Mouse (Mus musculus) embryonic facial prominence, embryonic 13.5 days (tissue): ENCODE data around the gene Cpsf2. TPM values are rescaled to one million over a fixed set of nuclear protein-coding genes. Genes with fewer than 3 reads are reported as not detected.
A peak's percentile ranks its signal among the peaks of the same experiment; 100 is the strongest.
"Not testable (repeated sequence)": the region's sequence is repeated elsewhere in the genome, so short reads cannot be mapped to it uniquely, and the experiment has no call there.

ENCODE experiments used
- ATAC-seq: fragments of 200-750 bp; cut with Nextera tagmentation; 2 replicates; pipeline ENCODE4 v1.8.0; 2017; ENCODE audit warnings: low read depth; ENCODE audit not compliant: insufficient number of reproducible peaks, insufficient read depth, low FRiP score, low TSS enrichment
- H3K27ac ChIP-seq: fragments of 300-500 bp; sonication (generic); 2 replicates; pipeline ENCODE4 v1.5.1; 2015; ENCODE audit warnings: moderate library complexity, mild to moderate bottlenecking, inconsistent platforms
- H3K27me3 ChIP-seq: fragments of 300-500 bp; sonication (generic); 2 replicates; pipeline ENCODE4 v1.6.1; 2015; ENCODE audit warnings: mild to moderate bottlenecking, inconsistent platforms
- H3K36me3 ChIP-seq: fragments of 300-500 bp; sonication (generic); 2 replicates; pipeline ENCODE4 v1.6.1; 2015; ENCODE audit warnings: mild to moderate bottlenecking, inconsistent platforms
- H3K4me1 ChIP-seq: fragments of 300-500 bp; sonication (generic); 2 replicates; pipeline ENCODE4 v1.6.1; 2015; ENCODE audit warnings: inconsistent platforms
- H3K4me2 ChIP-seq: fragments of 300-500 bp; sonication (generic); 2 replicates; pipeline ENCODE4 v1.6.1; 2015; ENCODE audit warnings: moderate library complexity, mild to moderate bottlenecking, inconsistent platforms
- H3K4me3 ChIP-seq: fragments of 300-500 bp; sonication (generic); 2 replicates; pipeline ENCODE4 v1.5.1; 2015; ENCODE audit warnings: mild to moderate bottlenecking, inconsistent platforms
- H3K9ac ChIP-seq: fragments of 300-500 bp; sonication (generic); 2 replicates; pipeline ENCODE4 v1.6.1; 2015; ENCODE audit warnings: mild to moderate bottlenecking, inconsistent platforms
- H3K9me3 ChIP-seq: fragments of 300-500 bp; sonication (generic); 2 replicates; pipeline ENCODE4 v1.6.1; 2016; ENCODE audit warnings: inconsistent platforms
- WGBS: fragments of 180-500 bp; shearing (Covaris S2); methylation state at CpG from one replicate; pipeline ENCODE4 v1.1.7; 2015; ENCODE audit warnings: mixed read lengths; 5-methylcytosine and 5-hydroxymethylcytosine counted together
- polyA plus RNA-seq: library from polyadenylated mRNA; unstranded; fragments of >200 nt; fragmentation: Nextera tagmentation; extraction: Ambion mirVana; gene quantifications from 2 replicates; pipeline ENCODE4 v1.2.1, GENCODE M21; 2015

Cpsf2 gene
- 30.8 and 32.3 TPM in 2 replicates for polyA plus RNA-seq

GRCm38 (mm10) chr12:101975601-101976571 lies at the start of gene Cpsf2:
TSS of gene Cpsf2 (plus strand) at chr12:101975988.
- Histone ChIP-seq H3K27ac (peak within 1 kb of the TSS; percentile 94), H3K4me2 (peak within 1 kb of the TSS; percentile 69), H3K4me3 (peak within 1 kb of the TSS; percentile 92), H3K27me3 (no peaks in the 10 kb centered on the region), H3K9me3 (no peaks in the 10 kb centered on the region), H3K36me3 (peaks cover 9% of the 10 kb centered on the region), H3K9ac (peak within 1 kb of the TSS; percentile 95), H3K4me1 (peaks cover 27% of the 10 kb centered on the region)
- peak; percentile 91 for ATAC-seq
- under 1% methylated on average over 77 of the region's 77 CpGs for WGBS

GRCm38 (mm10) chr12:101928423-101928822 lies 47.4 kb upstream of the Cpsf2 start:
- H3K4me2 ChIP-seq: no peak overlapping the region
- 83% methylated on average over 1 of the region's 1 CpGs for WGBS

GRCm38 (mm10) chr12:101935223-101935622 lies 40.6 kb upstream of the Cpsf2 start:
- 92% methylated on average over 3 of the region's 3 CpGs for WGBS
- no peak for ATAC-seq
- H3K9me3 ChIP-seq: 0 out of 2 replicates have a peak, but pooled peaks cover 5% of the 10 kb centered on the region
- peaks cover 82% of the 10 kb centered on the region for H3K36me3 ChIP-seq
- no peak overlapping the region for H3K27ac ChIP-seq
- H3K4me1 ChIP-seq: no peaks in the 10 kb centered on the region
- no peak overlapping the region for H3K9ac ChIP-seq
- H3K4me3 ChIP-seq: no peak overlapping the region
- no peak overlapping the region for H3K4me2 ChIP-seq
- no peaks in the 10 kb centered on the region for H3K27me3 ChIP-seq

More at GRCm38 (mm10) chr12:101928423-101928822, 47.4 kb upstream of the Cpsf2 start:
- ATAC-seq: no peak
- Histone ChIP-seq H3K27me3 (no peaks in the 10 kb centered on the region), H3K27ac (no peak overlapping the region), H3K36me3 (peaks cover 83% of the 10 kb centered on the region), H3K9me3 (no peaks in the 10 kb centered on the region), H3K4me1 (no peaks in the 10 kb centered on the region), H3K4me3 (no peak overlapping the region), H3K9ac (no peak overlapping the region)

GRCm38 (mm10) chr12:101937572-101937971 lies 38.2 kb upstream of the Cpsf2 start:
- H3K36me3 ChIP-seq: peaks cover 81% of the 10 kb centered on the region
- 82% methylated on average over 7 of the region's 7 CpGs for WGBS

GRCm38 (mm10) chr12:101947986-101948385 lies 27.8 kb upstream of the Cpsf2 start:
- ATAC-seq: no peak
- H3K9me3 ChIP-seq: no peaks in the 10 kb centered on the region
- 90% methylated on average over 8 of the region's 8 CpGs for WGBS
- H3K27me3 ChIP-seq: no peaks in the 10 kb centered on the region
- no peaks in the 10 kb centered on the region for H3K4me1 ChIP-seq
- no peak overlapping the region for H3K27ac ChIP-seq
- no peak overlapping the region for H3K4me3 ChIP-seq
- H3K9ac ChIP-seq: no peak overlapping the region
- no peak overlapping the region for H3K4me2 ChIP-seq
- H3K36me3 ChIP-seq: peaks cover 38% of the 10 kb centered on the region

More at GRCm38 (mm10) chr12:101937572-101937971, 38.2 kb upstream of the Cpsf2 start:
- no peak for ATAC-seq
- Histone ChIP-seq H3K4me3 (no peak overlapping the region), H3K9ac (no peak overlapping the region), H3K4me2 (no peak overlapping the region), H3K9me3 (peaks cover 5% of the 10 kb centered on the region; the same call in 1 of the 2 replicates), H3K27ac (no peak overlapping the region), H3K4me1 (no peaks in the 10 kb centered on the region), H3K27me3 (no peaks in the 10 kb centered on the region)

- no peak for ATAC-seq
- Histone ChIP-seq H3K4me2 (no peak overlapping the region), H3K27me3 (no peaks in the 10 kb centered on the region), H3K27ac (no peak overlapping the region), H3K9me3 (no peaks in the 10 kb centered on the region), H3K36me3 (peaks cover 34% of the 10 kb centered on the region), H3K9ac (no peak overlapping the region), H3K4me1 (no peaks in the 10 kb centered on the region), H3K4me3 (no peak overlapping the region)
- WGBS: 76% methylated on average over 4 of the region's 4 CpGs
These were observed 27.0 kb upstream of the Cpsf2 start for GRCm38 (mm10) chr12:101948801-101949200.

GRCm38 (mm10) chr12:101955821-101956220 lies 20.0 kb upstream of the Cpsf2 start:
- not testable (repeated sequence) for H3K9ac ChIP-seq, H3K27me3 ChIP-seq, ATAC-seq, H3K27ac ChIP-seq, H3K36me3 ChIP-seq, H3K9me3 ChIP-seq, H3K4me2 ChIP-seq, H3K4me3 ChIP-seq
- peaks cover 16% of the 10 kb centered on the region for H3K4me1 ChIP-seq
- 95% methylated on average over 8 of the region's 8 CpGs for WGBS

GRCm38 (mm10) chr12:101957079-101957941 lies 18.5 kb upstream of the Cpsf2 start:
- Histone ChIP-seq H3K9ac (peak overlapping the region; percentile 90), H3K9me3 (no peaks in the 10 kb centered on the region), H3K27me3 (no peaks in the 10 kb centered on the region), H3K4me3 (peak overlapping the region; percentile 86), H3K36me3 (peaks cover 4% of the 10 kb centered on the region; the same call in 1 of the 2 replicates), H3K4me2 (peak overlapping the region; percentile 70), H3K4me1 (peaks cover 16% of the 10 kb centered on the region), H3K27ac (peak overlapping the region; percentile 79)
- 12% methylated on average over 26 of the region's 26 CpGs for WGBS
- 0 out of 2 replicates have a peak, but pooled peaks have one; percentile 7 for ATAC-seq

- WGBS: under 1% methylated on average over 54 of the region's 54 CpGs
These were observed 17.7 kb upstream of the Cpsf2 start, which contains the start of gene Atxn3 for GRCm38 (mm10) chr12:101957942-101958544. TSS of gene Atxn3 (minus strand) at chr12:101958246.

GRCm38 (mm10) chr12:101958556-101958955 lies 17.2 kb upstream of the Cpsf2 start:
- Histone ChIP-seq H3K4me3 (peak overlapping the region; percentile 86), H3K27me3 (no peaks in the 10 kb centered on the region), H3K9me3 (no peaks in the 10 kb centered on the region), H3K27ac (no peak overlapping the region), H3K9ac (peak overlapping the region; percentile 32; the same call in 1 of the 2 replicates), H3K4me1 (peaks cover 16% of the 10 kb centered on the region), H3K4me2 (peak overlapping the region; percentile 70), H3K36me3 (peaks cover 4% of the 10 kb centered on the region; the same call in 1 of the 2 replicates)
- ATAC-seq: no peak
- 52% methylated on average over 9 of the region's 9 CpGs for WGBS

More at GRCm38 (mm10) chr12:101957942-101958544, 17.7 kb upstream of the Cpsf2 start, which contains the start of gene Atxn3:
- Histone ChIP-seq H3K4me1 (peaks cover 16% of the 10 kb centered on the region), H3K9ac (peak within 1 kb of the TSS; percentile 90), H3K27ac (peak within 1 kb of the TSS; percentile 79), H3K36me3 (peaks cover 4% of the 10 kb centered on the region; the same call in 1 of the 2 replicates), H3K4me2 (peak within 1 kb of the TSS; percentile 70), H3K27me3 (no peaks in the 10 kb centered on the region), H3K9me3 (no peaks in the 10 kb centered on the region), H3K4me3 (peak within 1 kb of the TSS; percentile 86)
- peak; percentile 97 for ATAC-seq
